Mouse (Mus musculus) thymus, adult 2 months (tissue): Measurements from ENCODE around the gene 2210010C04Rik.

Experiments
- CTCF ChIP-seq: fragments of 200-500 bp; IDR thresholded peaks from 2 replicates; pipeline ENCODE4 v1.5.1; 2012; ENCODE audit warnings: mild to moderate bottlenecking, control low read depth, low read length, moderate library complexity, borderline replicate concordance; ENCODE audit not compliant: control insufficient read depth, poor library complexity, insufficient read depth; ENCODE audit errors: extremely low read depth
- POLR2A ChIP-seq: fragments of 200-500 bp; IDR thresholded peaks from 2 replicates; pipeline ENCODE4 v1.6.1; 2012; ENCODE audit warnings: mild to moderate bottlenecking, low read length, control low read depth, moderate library complexity; ENCODE audit not compliant: control insufficient read depth, poor library complexity, insufficient read depth; ENCODE audit errors: extremely low read depth

GRCm38 (mm10) chr6:41015065-41015464 is 20.2 kb downstream of the 2210010C04Rik start:
- no peak for TF ChIP-seq CTCF
- TF ChIP-seq POLR2A: no peak
